Mouse (Mus musculus): ENCODE data around the gene Pcdh19. TPM values are rescaled to one million over a fixed set of nuclear protein-coding genes. Genes with fewer than 3 reads are reported as not detected.

Pcdh19 gene
- polyA plus RNA-seq, 1 experiment from 2014 or later, result 0.46 TPM

GRCm38 (mm10) chrX:133657308-133658302 lies 31.2 kb downstream of the Pcdh19 start:
- no peaks in the 10 kb centered on the region for H3K4me1 ChIP-seq (replicated peaks)
- no peak for ATAC-seq (ENCODE audit: insufficient read depth)

GRCm38 (mm10) chrX:133655876-133656538 lies 32.8 kb downstream of the Pcdh19 start:
- no peak for ATAC-seq (ENCODE audit: insufficient read depth)
- no peak overlapping the region for H3K4me2 ChIP-seq
- no peaks in the 10 kb centered on the region for H3K36me3 ChIP-seq (replicated peaks)
- H3K9me3 ChIP-seq (replicated peaks), result no peaks in the 10 kb centered on the region
- H3K27me3 ChIP-seq, result no peaks in the 10 kb centered on the region
- no peak overlapping the region for H3K27ac ChIP-seq (replicated peaks)
- H3K9ac ChIP-seq, result no peak overlapping the region
- H3K4me1 ChIP-seq (replicated peaks), result no peaks in the 10 kb centered on the region
- 66% methylated on average over 11 of the region's 11 CpGs for WGBS (ENCODE audit: insufficient replicate concordance)
- no peak overlapping the region for H3K4me3 ChIP-seq (replicated peaks)

More at GRCm38 (mm10) chrX:133657308-133658302, 31.2 kb downstream of the Pcdh19 start:
- Histone ChIP-seq H3K4me2 (no peak overlapping the region), H3K4me3 (replicated peaks) (no peak overlapping the region), H3K9ac (no peak overlapping the region), H3K27me3 (no peaks in the 10 kb centered on the region), H3K9me3 (replicated peaks) (no peaks in the 10 kb centered on the region), H3K27ac (replicated peaks) (no peak overlapping the region), H3K36me3 (replicated peaks) (no peaks in the 10 kb centered on the region)
- 27% methylated on average over 8 of the region's 9 CpGs for WGBS (ENCODE audit: insufficient replicate concordance)

GRCm38 (mm10) chrX:133655196-133655595 lies 33.6 kb downstream of the Pcdh19 start:
- Histone ChIP-seq H3K4me2 (no peak overlapping the region), H3K27me3 (no peaks in the 10 kb centered on the region), H3K4me3 (replicated peaks) (no peak overlapping the region), H3K36me3 (replicated peaks) (no peaks in the 10 kb centered on the region), H3K9ac (no peak overlapping the region), H3K9me3 (replicated peaks) (no peaks in the 10 kb centered on the region), H3K4me1 (replicated peaks) (no peaks in the 10 kb centered on the region), H3K27ac (replicated peaks) (no peak overlapping the region)
- 44% methylated on average over 4 of the region's 4 CpGs for WGBS (ENCODE audit: insufficient replicate concordance)
- no peak for ATAC-seq (ENCODE audit: insufficient read depth)

- Histone ChIP-seq H3K4me3 (replicated peaks) (no peak overlapping the region), H3K4me2 (no peak overlapping the region), H3K27me3 (no peaks in the 10 kb centered on the region), H3K4me1 (replicated peaks) (no peaks in the 10 kb centered on the region), H3K36me3 (replicated peaks) (no peaks in the 10 kb centered on the region), H3K9ac (no peak overlapping the region), H3K27ac (replicated peaks) (no peak overlapping the region), H3K9me3 (replicated peaks) (no peaks in the 10 kb centered on the region)
- WGBS (ENCODE audit: insufficient replicate concordance), result 53% methylated on average over 3 of the region's 3 CpGs
- no peak for ATAC-seq (ENCODE audit: insufficient read depth)
Observed at GRCm38 (mm10) chrX:133653071-133653470, 35.7 kb downstream of the Pcdh19 start.

- Histone ChIP-seq H3K9ac (no peak overlapping the region), H3K27ac (replicated peaks) (no peak overlapping the region), H3K9me3 (replicated peaks) (no peaks in the 10 kb centered on the region), H3K4me3 (replicated peaks) (no peak overlapping the region), H3K36me3 (replicated peaks) (no peaks in the 10 kb centered on the region), H3K4me2 (no peak overlapping the region), H3K27me3 (no peaks in the 10 kb centered on the region), H3K4me1 (replicated peaks) (no peaks in the 10 kb centered on the region)
- peak; percentile 77 for ATAC-seq (ENCODE audit: insufficient read depth)
- 55% methylated on average over 3 of the region's 3 CpGs for WGBS (ENCODE audit: insufficient replicate concordance)
Observed at GRCm38 (mm10) chrX:133650379-133650778, 38.4 kb downstream of the Pcdh19 start.

- Histone ChIP-seq H3K4me3 (replicated peaks) (no peak overlapping the region), H3K4me1 (replicated peaks) (no peaks in the 10 kb centered on the region), H3K9ac (no peak overlapping the region), H3K9me3 (replicated peaks) (no peaks in the 10 kb centered on the region), H3K4me2 (no peak overlapping the region), H3K27ac (replicated peaks) (no peak overlapping the region), H3K36me3 (replicated peaks) (no peaks in the 10 kb centered on the region), H3K27me3 (no peaks in the 10 kb centered on the region)
- 41% methylated on average over 2 of the region's 2 CpGs for WGBS (ENCODE audit: insufficient replicate concordance)
- no peak for ATAC-seq (ENCODE audit: insufficient read depth)
Observed at GRCm38 (mm10) chrX:133647809-133648208, 41.0 kb downstream of the Pcdh19 start.

GRCm38 (mm10) chrX:133639445-133639844 lies 49.3 kb downstream of the Pcdh19 start:
- H3K4me3 ChIP-seq (replicated peaks), result no peak overlapping the region
- no peaks in the 10 kb centered on the region for H3K9me3 ChIP-seq (replicated peaks)
- no peaks in the 10 kb centered on the region for H3K27me3 ChIP-seq
- H3K9ac ChIP-seq, result no peak overlapping the region
- H3K4me2 ChIP-seq, result no peak overlapping the region
- ATAC-seq (ENCODE audit: insufficient read depth), result no peak
- no peak overlapping the region for H3K27ac ChIP-seq (replicated peaks)
- no peaks in the 10 kb centered on the region for H3K36me3 ChIP-seq (replicated peaks)
- no peaks in the 10 kb centered on the region for H3K4me1 ChIP-seq (replicated peaks)

- H3K4me2 ChIP-seq, result no peak overlapping the region
- H3K27ac ChIP-seq (replicated peaks), result no peak overlapping the region
- no peak for ATAC-seq (ENCODE audit: insufficient read depth)
- H3K9me3 ChIP-seq (replicated peaks), result no peaks in the 10 kb centered on the region
- WGBS (ENCODE audit: insufficient replicate concordance), result 61% methylated on average over 8 of the region's 8 CpGs
- H3K4me3 ChIP-seq (replicated peaks), result no peak overlapping the region
- H3K27me3 ChIP-seq, result no peaks in the 10 kb centered on the region
- no peaks in the 10 kb centered on the region for H3K36me3 ChIP-seq (replicated peaks)
- no peaks in the 10 kb centered on the region for H3K4me1 ChIP-seq (replicated peaks)
- no peak overlapping the region for H3K9ac ChIP-seq
Observed at GRCm38 (mm10) chrX:133629538-133629937, 59.2 kb downstream of the Pcdh19 start.

GRCm38 (mm10) chrX:133618222-133618621 lies 70.6 kb downstream of the Pcdh19 start:
- Histone ChIP-seq H3K4me1 (replicated peaks) (no peaks in the 10 kb centered on the region), H3K9ac (no peak overlapping the region), H3K4me2 (no peak overlapping the region), H3K27me3 (no peaks in the 10 kb centered on the region), H3K27ac (replicated peaks) (no peak overlapping the region), H3K9me3 (replicated peaks) (no peaks in the 10 kb centered on the region), H3K4me3 (replicated peaks) (no peak overlapping the region), H3K36me3 (replicated peaks) (no peaks in the 10 kb centered on the region)
- 23% methylated on average over 1 of the region's 1 CpGs for WGBS (ENCODE audit: insufficient replicate concordance)
- no peak for ATAC-seq (ENCODE audit: insufficient read depth)

- Histone ChIP-seq H3K36me3 (replicated peaks) (no peaks in the 10 kb centered on the region), H3K4me3 (replicated peaks) (no peak overlapping the region), H3K4me1 (replicated peaks) (no peaks in the 10 kb centered on the region), H3K9ac (no peak overlapping the region), H3K27ac (replicated peaks) (no peak overlapping the region), H3K4me2 (no peak overlapping the region), H3K9me3 (replicated peaks) (no peaks in the 10 kb centered on the region), H3K27me3 (no peaks in the 10 kb centered on the region)
- ATAC-seq (ENCODE audit: insufficient read depth), result no peak
- 57% methylated on average over 4 of the region's 4 CpGs for WGBS (ENCODE audit: insufficient replicate concordance)
Observed at GRCm38 (mm10) chrX:133605828-133606227, 83.0 kb downstream of the Pcdh19 start.

- no peak for ATAC-seq (ENCODE audit: insufficient read depth)
- H3K9ac ChIP-seq, result no peak overlapping the region
- H3K36me3 ChIP-seq (replicated peaks), result no peaks in the 10 kb centered on the region
- H3K4me1 ChIP-seq (replicated peaks), result no peaks in the 10 kb centered on the region
- no peak overlapping the region for H3K4me2 ChIP-seq
- WGBS (ENCODE audit: insufficient replicate concordance), result 41% methylated on average over 4 of the region's 4 CpGs
- H3K27me3 ChIP-seq, result no peaks in the 10 kb centered on the region
- H3K27ac ChIP-seq (replicated peaks), result no peak overlapping the region
- no peaks in the 10 kb centered on the region for H3K9me3 ChIP-seq (replicated peaks)
- no peak overlapping the region for H3K4me3 ChIP-seq (replicated peaks)
Observed at GRCm38 (mm10) chrX:133604272-133604671, 84.5 kb downstream of the Pcdh19 start.

Data from liver, embryonic 15.5 days (tissue).